Mouse (Mus musculus) ovary, postnatal 10 days (tissue): ENCODE measurements around the gene Ccdc85b.

ENCODE experiments used
- DNase-seq: peaks from one replicate; pipeline ENCODE4 v3.0.0; 2022; ENCODE audit warnings: low spot score

Ccdc85b gene

GRCm38 (mm10) chr19:5481398-5481797 lies 23.7 kb upstream of the Ccdc85b start:
- DNase-seq = no peak

GRCm38 (mm10) chr19:5480016-5480415 lies 22.3 kb upstream of the Ccdc85b start:
- DNase-seq = no peak

GRCm38 (mm10) chr19:5477668-5478300 lies 20.1 kb upstream of the Ccdc85b start:
- DNase-seq = no peak

GRCm38 (mm10) chr19:5477004-5477667 lies 19.4 kb upstream of the Ccdc85b start:
- no peak for DNase-seq

GRCm38 (mm10) chr19:5475069-5475714 lies 17.5 kb upstream of the Ccdc85b start:
- DNase-seq = no peak

GRCm38 (mm10) chr19:5474281-5475068 lies 16.8 kb upstream of the Ccdc85b start:
- DNase-seq = no peak

GRCm38 (mm10) chr19:5473720-5474119 lies 16.0 kb upstream of the Ccdc85b start, which contains the start of gene Efemp2:
Gene Efemp2, plus strand, starts transcription at chr19:5473954.
- peak; percentile 49 for DNase-seq

- DNase-seq = no peak
These were observed 15.2 kb upstream of the Ccdc85b start for GRCm38 (mm10) chr19:5472857-5473256.

- no peak for DNase-seq
These were observed 14.2 kb upstream of the Ccdc85b start for GRCm38 (mm10) chr19:5471846-5472245.

GRCm38 (mm10) chr19:5468374-5468773 lies 10.7 kb upstream of the Ccdc85b start, which contains the start of gene Ctsw:
Gene Ctsw, minus strand, starts transcription at chr19:5468507.
- DNase-seq = no peak

GRCm38 (mm10) chr19:5466916-5467500 lies 9.3 kb upstream of the Ccdc85b start:
- no peak for DNase-seq

GRCm38 (mm10) chr19:5465037-5465436 lies 7.3 kb upstream of the Ccdc85b start:
- DNase-seq = no peak

GRCm38 (mm10) chr19:5463791-5464562 lies 6.3 kb upstream of the Ccdc85b start:
- no peak for DNase-seq

- no peak for DNase-seq
These were observed 5.5 kb upstream of the Ccdc85b start for GRCm38 (mm10) chr19:5463212-5463611.

- DNase-seq = no peak
These were observed 3.7 kb upstream of the Ccdc85b start for GRCm38 (mm10) chr19:5461411-5461810.

GRCm38 (mm10) chr19:5460465-5460911 lies 2.8 kb upstream of the Ccdc85b start, which contains the start of gene Fibp:
Gene Fibp, plus strand, starts transcription at chr19:5460615.
- peak; percentile 80 for DNase-seq

GRCm38 (mm10) chr19:5459896-5460295 lies 2.2 kb upstream of the Ccdc85b start:
- no peak for DNase-seq

- no peak for DNase-seq
These were observed 1.3 kb upstream of the Ccdc85b start for GRCm38 (mm10) chr19:5459019-5459418.

GRCm38 (mm10) chr19:5456922-5457745 lies 560 bp downstream of the Ccdc85b start:
- DNase-seq = peak; percentile 89
